Mouse (Mus musculus): ENCODE results near the gene Rassf8. TPM values are rescaled to one million over a fixed set of nuclear protein-coding genes. Genes with fewer than 3 reads are reported as not detected.

Rassf8 gene
- polyA plus RNA-seq, 1 experiment from 2014 or later: 5.3 TPM

- Histone ChIP-seq H3K27ac (replicated peaks) (no peak overlapping the region), H3K4me1 (peaks cover 19% of the 10 kb centered on the region), H3K4me3 (replicated peaks) (no peak overlapping the region), H3K27me3 (replicated peaks) (no peaks in the 10 kb centered on the region), H3K9ac (replicated peaks) (no peak overlapping the region), H3K9me3 (replicated peaks) (no peaks in the 10 kb centered on the region), H3K4me2 (no peak overlapping the region), H3K36me3 (no peaks in the 10 kb centered on the region)
- 77% methylated on average over 7 of the region's 7 CpGs for WGBS
- no peak for ATAC-seq (ENCODE audit: low FRiP score)
These were observed 18.5 kb downstream of the Rassf8 start for GRCm38 (mm10) chr6:145765011-145765410.

DNA sequence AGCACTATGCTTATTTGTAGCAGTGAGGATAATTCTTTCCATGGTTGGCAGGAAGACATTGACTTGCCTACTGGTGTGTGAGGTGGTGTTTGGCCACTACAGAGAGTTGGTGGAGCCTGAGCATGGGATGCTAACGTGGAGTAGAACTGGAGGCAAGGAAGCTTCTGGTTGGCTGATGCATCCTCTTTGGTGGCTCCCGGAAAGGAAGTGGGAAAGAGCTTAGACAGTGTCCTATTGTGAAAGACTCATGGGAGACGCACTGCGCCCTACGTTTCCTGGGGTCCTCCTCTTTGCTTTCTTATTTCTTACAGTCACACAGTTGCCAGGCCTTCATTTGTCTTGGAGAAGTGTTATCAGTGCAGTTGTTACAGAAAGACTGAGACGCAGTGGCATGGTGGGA, 20.4 kb downstream of the Rassf8 start:
- no peak for ATAC-seq (ENCODE audit: low FRiP score)
- Histone ChIP-seq H3K4me1 (peaks cover 24% of the 10 kb centered on the region), H3K4me3 (replicated peaks) (no peak overlapping the region), H3K4me2 (no peak overlapping the region), H3K36me3 (no peaks in the 10 kb centered on the region), H3K27ac (replicated peaks) (no peak overlapping the region), H3K9me3 (replicated peaks) (no peaks in the 10 kb centered on the region), H3K9ac (replicated peaks) (no peak overlapping the region), H3K27me3 (replicated peaks) (no peaks in the 10 kb centered on the region)
- 89% methylated on average over 6 of the region's 6 CpGs for WGBS

DNA sequence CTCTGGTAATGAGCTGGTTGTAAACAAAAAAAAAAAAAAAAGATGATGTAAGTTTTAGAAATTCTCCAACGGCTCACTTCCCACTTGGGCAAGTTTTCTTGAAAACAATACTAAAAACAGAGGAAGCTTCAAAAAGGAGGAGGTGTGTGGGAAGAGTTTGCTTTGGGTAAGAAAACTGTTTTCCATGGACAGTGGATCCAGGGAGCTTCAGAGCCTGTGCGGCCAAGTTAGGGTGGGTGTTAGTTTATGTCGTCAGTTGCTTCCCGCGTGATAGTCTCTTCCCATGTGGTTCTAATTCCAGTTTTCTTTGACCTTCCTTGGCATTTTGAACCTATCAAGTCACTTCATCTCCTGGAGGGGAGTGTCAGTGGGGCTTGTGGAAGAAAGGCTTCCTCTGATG, 21.1 kb downstream of the Rassf8 start:
- H3K4me1 ChIP-seq: peaks cover 24% of the 10 kb centered on the region
- ATAC-seq (ENCODE audit: low FRiP score): no peak
- 91% methylated on average over 5 of the region's 5 CpGs for WGBS

DNA sequence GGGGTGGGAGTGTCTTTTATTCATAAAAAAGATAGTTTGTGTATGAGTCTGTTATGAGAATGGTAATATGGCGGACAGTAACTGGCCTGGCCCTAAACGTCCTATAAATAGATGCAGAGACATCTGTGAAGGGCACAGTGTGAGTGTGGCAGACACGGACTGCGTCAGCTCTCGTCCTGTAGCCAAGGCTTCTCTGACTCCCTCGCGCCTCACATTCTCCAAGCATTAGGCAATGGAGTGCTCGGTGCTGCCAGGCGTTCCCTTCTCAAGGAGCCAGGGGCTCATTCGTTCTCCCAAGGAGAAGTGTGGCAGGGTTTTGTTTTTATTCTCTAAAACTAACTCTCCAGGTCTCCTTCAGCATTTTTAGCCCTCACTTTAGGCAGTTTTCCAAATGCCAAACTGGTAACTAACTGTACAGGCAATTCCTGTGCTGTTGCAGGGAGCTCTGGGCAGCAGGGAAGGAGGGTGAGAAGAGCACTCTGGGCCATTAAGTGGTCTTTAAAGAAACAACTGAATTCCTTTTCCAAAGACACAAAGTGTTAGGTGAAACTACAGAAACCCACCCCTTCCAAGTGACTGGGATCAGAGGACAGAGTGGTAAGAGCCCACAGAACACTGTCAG, 22.2 kb downstream of the Rassf8 start:
- peak overlapping the region; percentile 3; the same call in 1 of the 2 replicates for H3K27ac ChIP-seq (replicated peaks)
- no peaks in the 10 kb centered on the region for H3K36me3 ChIP-seq
- no peak overlapping the region for H3K4me2 ChIP-seq
- no peak overlapping the region for H3K4me3 ChIP-seq (replicated peaks)
- no peaks in the 10 kb centered on the region for H3K9me3 ChIP-seq (replicated peaks)
- H3K9ac ChIP-seq (replicated peaks): no peak overlapping the region
- no peak for ATAC-seq (ENCODE audit: low FRiP score)
- no peaks in the 10 kb centered on the region for H3K27me3 ChIP-seq (replicated peaks)
- peaks cover 13% of the 10 kb centered on the region for H3K4me1 ChIP-seq
- WGBS: 62% methylated on average over 10 of the region's 10 CpGs

More for the DNA sequence above, 21.1 kb downstream of the Rassf8 start:
- no peaks in the 10 kb centered on the region for H3K27me3 ChIP-seq (replicated peaks)
- H3K27ac ChIP-seq (replicated peaks): no peak overlapping the region
- no peak overlapping the region for H3K4me3 ChIP-seq (replicated peaks)
- no peaks in the 10 kb centered on the region for H3K36me3 ChIP-seq
- no peaks in the 10 kb centered on the region for H3K9me3 ChIP-seq (replicated peaks)
- H3K9ac ChIP-seq (replicated peaks): no peak overlapping the region
- no peak overlapping the region for H3K4me2 ChIP-seq

GRCm38 (mm10) chr6:145769855-145770254, 23.3 kb downstream of the Rassf8 start:
- no peak overlapping the region for H3K4me3 ChIP-seq (replicated peaks)
- no peaks in the 10 kb centered on the region for H3K36me3 ChIP-seq
- H3K9ac ChIP-seq (replicated peaks): no peak overlapping the region
- peaks cover 12% of the 10 kb centered on the region for H3K4me1 ChIP-seq
- no peaks in the 10 kb centered on the region for H3K9me3 ChIP-seq (replicated peaks)
- H3K27me3 ChIP-seq (replicated peaks): no peaks in the 10 kb centered on the region
- no peak overlapping the region for H3K27ac ChIP-seq (replicated peaks)
- 0 out of 2 replicates have a peak, but pooled peaks have one; percentile 14 for ATAC-seq (ENCODE audit: low FRiP score)
- no peak overlapping the region for H3K4me2 ChIP-seq
- WGBS: 61% methylated on average over 11 of the region's 11 CpGs

DNA sequence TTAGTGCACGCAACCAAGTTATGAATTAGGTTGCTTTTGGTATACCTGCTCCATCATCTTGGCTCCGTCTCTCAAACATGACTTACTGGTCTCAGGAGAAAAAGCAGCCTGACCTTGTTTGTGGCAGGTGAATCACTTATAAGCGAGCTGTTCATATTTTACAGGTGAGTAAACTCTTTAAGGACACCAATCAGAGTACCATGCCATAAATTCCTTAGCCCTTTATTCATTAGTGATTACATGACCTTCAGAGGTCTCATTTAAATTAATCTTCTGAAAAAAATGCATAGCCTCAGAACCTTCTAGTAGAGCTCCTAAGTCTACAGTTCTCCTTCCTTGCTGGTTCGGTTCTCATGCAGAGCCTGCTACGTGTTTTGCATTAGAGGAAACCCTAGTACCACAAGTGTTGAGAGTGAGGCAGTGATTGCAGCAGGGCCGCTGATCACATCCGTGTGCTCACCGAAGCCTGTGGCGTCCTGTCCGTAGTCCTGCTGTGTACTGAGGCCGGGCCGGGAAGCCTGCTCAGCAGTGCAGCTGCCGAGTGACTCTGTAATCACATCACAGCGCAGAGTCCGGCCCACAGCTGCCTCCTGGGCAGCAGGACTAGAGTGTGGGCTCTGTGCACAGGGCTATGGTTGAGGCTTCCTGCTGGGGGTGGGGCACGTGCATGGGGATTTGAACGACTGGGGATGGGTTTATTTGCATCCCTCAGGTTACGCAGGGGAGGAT, 23.9 kb downstream of the Rassf8 start:
- no peak overlapping the region for H3K4me3 ChIP-seq (replicated peaks)
- peaks cover 12% of the 10 kb centered on the region for H3K4me1 ChIP-seq
- WGBS: 47% methylated on average over 18 of the region's 18 CpGs
- ATAC-seq (ENCODE audit: low FRiP score): peak; percentile 21; the same call in 1 of the 2 replicates
- no peak overlapping the region for H3K4me2 ChIP-seq
- H3K27me3 ChIP-seq (replicated peaks): no peaks in the 10 kb centered on the region
- H3K9me3 ChIP-seq (replicated peaks): no peaks in the 10 kb centered on the region
- no peak overlapping the region for H3K9ac ChIP-seq (replicated peaks)
- no peak overlapping the region for H3K27ac ChIP-seq (replicated peaks)
- no peaks in the 10 kb centered on the region for H3K36me3 ChIP-seq

- H3K27ac ChIP-seq (replicated peaks): no peak overlapping the region
- WGBS: 90% methylated on average over 2 of the region's 2 CpGs
- peaks cover 13% of the 10 kb centered on the region for H3K4me1 ChIP-seq
- no peak overlapping the region for H3K4me2 ChIP-seq
- H3K36me3 ChIP-seq: no peaks in the 10 kb centered on the region
- no peaks in the 10 kb centered on the region for H3K9me3 ChIP-seq (replicated peaks)
- H3K27me3 ChIP-seq (replicated peaks): no peaks in the 10 kb centered on the region
- no peak overlapping the region for H3K4me3 ChIP-seq (replicated peaks)
- no peak for ATAC-seq (ENCODE audit: low FRiP score)
- H3K9ac ChIP-seq (replicated peaks): no peak overlapping the region
These were observed 27.9 kb downstream of the Rassf8 start for GRCm38 (mm10) chr6:145774436-145774835.

DNA sequence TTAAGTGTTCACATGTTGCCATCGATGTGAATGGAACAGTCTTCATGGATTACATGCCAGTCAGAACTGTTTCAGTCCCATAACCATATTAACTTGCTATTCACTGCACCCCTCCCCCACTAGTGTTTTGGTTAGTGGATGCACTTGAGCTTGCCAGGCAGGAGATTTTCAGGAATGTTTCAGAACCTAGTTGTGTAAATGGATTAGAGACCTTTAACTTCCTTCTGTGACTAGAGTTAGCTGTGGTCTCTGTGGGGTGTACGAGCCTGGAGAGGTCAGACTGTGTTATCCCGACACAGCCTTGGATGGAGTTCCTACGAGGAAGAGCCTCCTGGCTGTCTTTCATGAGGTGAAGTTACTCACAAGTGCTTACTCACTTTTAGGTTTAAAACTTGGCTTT, 29.7 kb downstream of the Rassf8 start:
- 85% methylated on average over 4 of the region's 4 CpGs for WGBS
- Histone ChIP-seq H3K27ac (replicated peaks) (no peak overlapping the region), H3K4me1 (peaks cover 6% of the 10 kb centered on the region; the same call in 1 of the 2 replicates), H3K36me3 (no peaks in the 10 kb centered on the region), H3K4me3 (replicated peaks) (no peak overlapping the region), H3K9me3 (replicated peaks) (no peaks in the 10 kb centered on the region), H3K27me3 (replicated peaks) (no peaks in the 10 kb centered on the region), H3K4me2 (no peak overlapping the region), H3K9ac (replicated peaks) (no peak overlapping the region)
- ATAC-seq (ENCODE audit: low FRiP score): no peak

DNA sequence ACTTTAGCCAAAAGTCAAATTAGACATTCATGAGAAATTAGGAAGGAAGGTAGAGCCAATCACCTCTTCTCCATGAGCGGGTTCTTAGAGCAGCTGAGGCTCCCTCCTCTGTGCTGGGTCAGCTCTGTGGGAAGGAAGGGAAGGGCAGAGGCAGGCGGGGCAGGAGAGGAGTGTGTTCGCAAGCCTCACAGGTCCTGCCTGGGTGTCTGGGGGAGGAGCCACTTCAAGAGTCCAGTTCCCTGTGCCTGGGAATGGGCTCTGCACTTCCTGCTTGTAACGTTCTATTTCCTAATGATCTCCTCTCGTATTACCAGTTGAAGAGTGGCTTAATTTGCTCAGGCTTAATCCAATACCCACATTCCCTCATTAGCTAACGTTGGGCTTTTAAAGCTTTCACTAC, 32.8 kb downstream of the Rassf8 start:
- Histone ChIP-seq H3K27me3 (replicated peaks) (no peaks in the 10 kb centered on the region), H3K4me3 (replicated peaks) (no peak overlapping the region), H3K36me3 (no peaks in the 10 kb centered on the region), H3K4me1 (peaks cover 6% of the 10 kb centered on the region; the same call in 1 of the 2 replicates), H3K9ac (replicated peaks) (no peak overlapping the region), H3K4me2 (no peak overlapping the region), H3K27ac (replicated peaks) (no peak overlapping the region), H3K9me3 (replicated peaks) (no peaks in the 10 kb centered on the region)
- WGBS: 25% methylated on average over 6 of the region's 6 CpGs
- ATAC-seq (ENCODE audit: low FRiP score): no peak

- H3K4me2 ChIP-seq: no peak overlapping the region
- 73% methylated on average over 8 of the region's 8 CpGs for WGBS
- ATAC-seq (ENCODE audit: low FRiP score): no peak
- H3K4me1 ChIP-seq: peaks cover 6% of the 10 kb centered on the region; the same call in 1 of the 2 replicates
- no peak overlapping the region for H3K27ac ChIP-seq (replicated peaks)
- no peak overlapping the region for H3K4me3 ChIP-seq (replicated peaks)
- H3K36me3 ChIP-seq: no peaks in the 10 kb centered on the region
- H3K9ac ChIP-seq (replicated peaks): no peak overlapping the region
- H3K9me3 ChIP-seq (replicated peaks): no peaks in the 10 kb centered on the region
- H3K27me3 ChIP-seq (replicated peaks): no peaks in the 10 kb centered on the region
These were observed 33.7 kb downstream of the Rassf8 start for GRCm38 (mm10) chr6:145780180-145780802.

- ATAC-seq (ENCODE audit: low FRiP score): no peak
- 76% methylated on average over 9 of the region's 9 CpGs for WGBS
These were observed 34.7 kb downstream of the Rassf8 start for GRCm38 (mm10) chr6:145781256-145781655.

DNA sequence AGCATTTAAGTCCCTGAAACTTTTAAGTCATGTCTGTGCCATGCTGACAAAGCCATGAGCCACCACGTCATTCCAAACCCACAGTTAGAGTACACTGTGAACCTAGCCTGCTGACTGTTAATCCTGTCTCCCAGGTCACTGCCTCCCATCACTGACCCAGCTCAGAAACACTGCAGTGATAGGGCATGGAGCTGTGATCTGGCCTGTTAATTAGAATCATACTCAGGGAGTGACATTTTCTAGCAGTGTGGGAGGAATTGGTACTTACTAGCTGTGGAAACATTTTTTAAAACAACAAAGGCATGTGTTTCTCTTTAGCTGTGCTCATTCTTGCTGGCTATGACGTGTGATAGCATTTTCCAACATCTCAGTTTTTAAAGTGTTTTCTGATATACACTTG, 35.4 kb downstream of the Rassf8 start:
- Histone ChIP-seq H3K4me1 (peaks cover 6% of the 10 kb centered on the region; the same call in 1 of the 2 replicates), H3K36me3 (no peaks in the 10 kb centered on the region), H3K27ac (replicated peaks) (no peak overlapping the region), H3K4me3 (replicated peaks) (no peak overlapping the region), H3K27me3 (replicated peaks) (no peaks in the 10 kb centered on the region), H3K9ac (replicated peaks) (no peak overlapping the region), H3K9me3 (replicated peaks) (no peaks in the 10 kb centered on the region), H3K4me2 (no peak overlapping the region)
- ATAC-seq (ENCODE audit: low FRiP score): no peak
- WGBS: 82% methylated on average over 2 of the region's 2 CpGs

More at GRCm38 (mm10) chr6:145781256-145781655, 34.7 kb downstream of the Rassf8 start:
- H3K27me3 ChIP-seq (replicated peaks): no peaks in the 10 kb centered on the region
- H3K9ac ChIP-seq (replicated peaks): no peak overlapping the region
- no peak overlapping the region for H3K27ac ChIP-seq (replicated peaks)
- H3K4me3 ChIP-seq (replicated peaks): no peak overlapping the region
- no peaks in the 10 kb centered on the region for H3K36me3 ChIP-seq
- peaks cover 6% of the 10 kb centered on the region; the same call in 1 of the 2 replicates for H3K4me1 ChIP-seq
- no peak overlapping the region for H3K4me2 ChIP-seq
- no peaks in the 10 kb centered on the region for H3K9me3 ChIP-seq (replicated peaks)

Data from neural tube, embryonic 15.5 days (tissue).